ENCODE assay signal across 9 mouse cellular contexts in the genomic region with DNA sequence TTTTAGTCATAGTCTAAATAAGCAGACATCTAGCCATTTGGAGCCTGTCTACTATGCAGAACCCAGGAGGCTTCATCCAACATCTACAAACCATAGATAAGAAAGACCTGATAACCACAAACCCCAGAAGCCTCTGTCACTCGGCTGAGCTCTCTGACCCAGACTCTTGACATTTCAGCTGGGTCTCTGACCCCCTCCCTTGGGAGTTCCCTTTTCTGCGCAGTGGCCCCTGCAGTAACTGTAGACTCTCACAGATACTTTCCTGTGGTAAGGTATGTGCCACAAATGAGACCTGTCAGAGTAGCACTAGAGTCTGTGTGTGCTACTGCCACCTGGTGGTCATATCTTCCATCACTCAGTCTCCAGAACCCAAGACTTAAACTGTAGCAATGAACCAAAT. TPM values are rescaled to one million over a fixed set of nuclear protein-coding genes. Genes with fewer than 3 reads are reported as not detected.
DNase-seq lines count a peak whose midpoint lies in the region; ATAC-seq and TF ChIP-seq lines count a peak whose summit lies in the region.
"Had no signal": no experiment of that assay in that cellular context is flagged by ENCODE, and none has a peak within 500 bp of the region (broad histone marks: within the 10 kb centered on the region; RNA-seq: fewer than 3 reads in every experiment).

No protein-coding gene starts in this region.

- no peaks in the 10 kb centered on the region for H3K27me3 ChIP-seq in heart, embryonic 16.5 days (ENCODE audit: control insufficient read depth, insufficient read depth, low read length)
- H3K27me3 ChIP-seq: limb, embryonic 15.5 days had no signal

- TF ChIP-seq CTCF in lung, adult 2 months (IDR thresholded peaks at IDR 0.05; ENCODE audit: insufficient read depth, low read length), result peak; percentile 57

- ATAC-seq in heart, embryonic 16.5 days (replicated peaks; ENCODE audit: extremely low read depth, insufficient read depth, low FRiP score), result peak; percentile 75; the same call in 1 of the 2 replicates

- no peak overlapping the region for H3K9ac ChIP-seq in heart, embryonic 16.5 days (ENCODE audit: low read length)
- H3K9ac ChIP-seq: limb, embryonic 15.5 days had no signal

- H3K36me3 ChIP-seq in heart, embryonic 16.5 days (ENCODE audit: control insufficient read depth, insufficient read depth), result no peaks in the 10 kb centered on the region
- H3K36me3 ChIP-seq: limb, embryonic 15.5 days had no signal

- WGBS in heart, embryonic 16.5 days, result 2% methylated on average over 2 of the region's 2 CpGs
- WGBS in lung, adult 2 months, result 9% methylated on average over 2 of the region's 2 CpGs

- H3K27ac ChIP-seq in heart, embryonic 16.5 days (ENCODE audit: low read length), result no peak overlapping the region
- H3K27ac ChIP-seq: limb, embryonic 15.5 days had no signal

- no peak overlapping the region for H3K4me2 ChIP-seq in heart, embryonic 16.5 days (ENCODE audit: low read depth, low read length)
- H3K4me2 ChIP-seq: limb, embryonic 15.5 days had no signal

- H3K4me1 ChIP-seq in heart, embryonic 16.5 days (ENCODE audit: control insufficient read depth, insufficient read depth, low read length), result peaks cover 5% of the 10 kb centered on the region; the same call in 1 of the 2 replicates
- H3K4me1 ChIP-seq in lung, adult 2 months (ENCODE audit: control insufficient read depth, insufficient read depth, low read length), result no peaks in the 10 kb centered on the region

- peak; percentile 72 for DNase-seq in ES-CJ7 (ENCODE audit: low read depth, low spot score)
- peak; percentile 37 for DNase-seq in brain, embryonic 18.5 days (ENCODE audit: low read depth, low spot score)
- DNase-seq in fibroblast of lung, adult 2 months (ENCODE audit: low read depth), result peak; percentile 50
- DNase-seq in layer of hippocampus, adult 11-12 months (ENCODE audit: low spot score), result peak; percentile 84
- peak; percentile 58 for DNase-seq in lung, adult 2 months
- DNase-seq in ovary, postnatal 14 days (ENCODE audit: low spot score), result peak; percentile 50
- peak; percentile 86 for DNase-seq in thymus, postnatal 14 days

- H3K9me3 ChIP-seq in heart, embryonic 16.5 days (replicated peaks; ENCODE audit: control insufficient read depth, low read length), result no peaks in the 10 kb centered on the region
- H3K9me3 ChIP-seq: limb, embryonic 15.5 days had no signal

- no peak for TF ChIP-seq POLR2A in lung, adult 2 months (IDR thresholded peaks at IDR 0.05; ENCODE audit: borderline replicate concordance, extremely low read depth, low read depth, low read length)

- H3K4me3 ChIP-seq in heart, embryonic 16.5 days (ENCODE audit: low read length), result no peak overlapping the region
- no peak overlapping the region for H3K4me3 ChIP-seq in lung, adult 2 months (replicated peaks; ENCODE audit: extremely low read depth, low read depth, low read length)
- H3K4me3 ChIP-seq: limb, embryonic 15.5 days had no signal

RNA-seq across cellular contexts. Expression of gene Fdx1, which starts 54.5 kb away (rescaled TPM):
- polyA plus RNA-seq in heart, embryonic 16.5 days (2015; fragmentation: Nextera tagmentation; extraction: Ambion mirVana), result 86.8 and 111 TPM in 2 replicates
- polyA plus RNA-seq in lung, adult 2 months (2012; rRNA removed), result 106 and 178 TPM in 2 replicates
